Mouse (Mus musculus) MEL (cell line): ENCODE measurements at regions not wholly inside any gene's neighbourhood (a gene's known extent, or its start where the extent isn't known, plus 50 kb on each side); places are given as distances from the start of the nearest gene placed in this dataset.

Source experiments
- DNase-seq: peaks from one replicate; pipeline ENCODE4 v3.0.0; 2011; ENCODE audit warnings: low read depth, low spot score
- H3K27ac ChIP-seq: 2 replicates; pipeline ENCODE4 v1.5.1; 2012; ENCODE audit warnings: low read depth, mild to moderate bottlenecking, control low read depth, low read length, moderate library complexity; ENCODE audit not compliant: control insufficient read depth
- H3K27me3 ChIP-seq, 2 experiments: fragments of 150-350 bp in 1 of 2; sonication (generic) in 1 of 2; 2 replicates each; pipeline ENCODE4 v1.6.1; 2012; ENCODE audit warnings: low read length in 2 of 2, mild to moderate bottlenecking in 2 of 2, improper control_type of control experiment in 1 of 2, moderate library complexity in 1 of 2; ENCODE audit not compliant: insufficient read depth in 2 of 2, control insufficient read depth in 1 of 2
- H3K36me3 ChIP-seq, 2 experiments: 2 replicates each; pipeline ENCODE4 v1.6.1; 2012 to 2014; ENCODE audit warnings: low read length in 2 of 2, improper control_type of control experiment in 1 of 2, inconsistent platforms in 1 of 2, mild to moderate bottlenecking in 1 of 2; ENCODE audit not compliant: insufficient read depth in 2 of 2, control insufficient read depth in 1 of 2
- H3K4me1 ChIP-seq, 2 experiments: fragments of 150-350 bp in 1 of 2; sonication (generic) in 1 of 2; 2 replicates each; pipeline ENCODE4 v1.6.1; 2012; ENCODE audit warnings: low read length in 2 of 2, improper control_type of control experiment in 1 of 2, mild to moderate bottlenecking in 1 of 2; ENCODE audit not compliant: insufficient read depth in 2 of 2, control insufficient read depth in 1 of 2
- H3K4me3 ChIP-seq, 2 experiments: fragments of 150-350 bp in 1 of 2; sonication (generic) in 1 of 2; 2 replicates each; pipeline ENCODE4 v1.5.1; 2012; ENCODE audit warnings: low read depth in 2 of 2, low read length in 2 of 2, mild to moderate bottlenecking in 2 of 2, moderate library complexity in 2 of 2, control low read depth in 1 of 2, improper control_type of control experiment in 1 of 2; ENCODE audit not compliant: control insufficient read depth in 1 of 2, insufficient read depth in 1 of 2
- H3K79me2 ChIP-seq: 2 replicates; pipeline ENCODE4 v1.6.1; 2012; ENCODE audit warnings: mild to moderate bottlenecking, low read length, moderate library complexity; ENCODE audit not compliant: control insufficient read depth, poor library complexity, insufficient read depth
- H3K9ac ChIP-seq: 2 replicates; pipeline ENCODE4 v1.6.1; 2012; ENCODE audit warnings: low read depth, mild to moderate bottlenecking, control low read depth, low read length, moderate library complexity; ENCODE audit not compliant: control insufficient read depth, poor library complexity, severe bottlenecking
- H3K9me3 ChIP-seq: fragments of 150-350 bp; sonication (generic); replicated peaks from 2 replicates; pipeline ENCODE4 v1.6.1; 2012; ENCODE audit warnings: mild to moderate bottlenecking, low read length, improper control_type of control experiment, moderate library complexity; ENCODE audit not compliant: insufficient read depth
- BHLHE40 ChIP-seq: IDR thresholded peaks from 2 replicates; pipeline ENCODE4 v1.6.1; 2012; ENCODE audit warnings: low read depth, mild to moderate bottlenecking, inconsistent platforms, low read length, improper control_type of control experiment, borderline replicate concordance
- CHD2 ChIP-seq: IDR thresholded peaks from 2 replicates; pipeline ENCODE4 v1.6.1; 2011; ENCODE audit warnings: low read length, improper control_type of control experiment
- E2F4 ChIP-seq: IDR thresholded peaks from 2 replicates; pipeline ENCODE4 v1.6.1; 2011; ENCODE audit warnings: low read depth, low read length, improper control_type of control experiment, borderline replicate concordance
- ELF1 ChIP-seq: IDR thresholded peaks from 2 replicates; pipeline ENCODE4 v1.6.1; 2014; ENCODE audit warnings: low read depth, mild to moderate bottlenecking, inconsistent platforms, low read length, improper control_type of control experiment, moderate library complexity
- ETS1 ChIP-seq: IDR thresholded peaks from 2 replicates; pipeline ENCODE4 v1.6.1; 2012; ENCODE audit warnings: low read depth, mild to moderate bottlenecking, inconsistent platforms, low read length, improper control_type of control experiment, moderate library complexity
- GABPA ChIP-seq: IDR thresholded peaks from 2 replicates; pipeline ENCODE4 v1.6.1; 2012; ENCODE audit warnings: low read depth, mild to moderate bottlenecking, inconsistent platforms, low read length, improper control_type of control experiment, moderate library complexity
- GATA1 ChIP-seq: IDR thresholded peaks from 2 replicates; pipeline ENCODE4 v1.6.1; 2011; ENCODE audit warnings: low read depth, low read length, improper control_type of control experiment
- HCFC1 ChIP-seq: IDR thresholded peaks from 2 replicates; pipeline ENCODE4 v1.6.1; 2012; ENCODE audit warnings: low read depth, mild to moderate bottlenecking, inconsistent platforms, low read length, improper control_type of control experiment, moderate library complexity
- JUND ChIP-seq: IDR thresholded peaks from 2 replicates; pipeline ENCODE4 v1.6.1; 2011; ENCODE audit warnings: low read depth, mild to moderate bottlenecking, improper control_type of control experiment, low read length
- KAT2A ChIP-seq: conservative IDR thresholded peaks from 2 replicates; pipeline ENCODE4 v1.6.1; 2012; ENCODE audit warnings: low read depth, low read length, improper control_type of control experiment, inconsistent platforms
- MAZ ChIP-seq: IDR thresholded peaks from 2 replicates; pipeline ENCODE4 v1.6.1; 2012; ENCODE audit warnings: low read depth, mild to moderate bottlenecking, inconsistent platforms, low read length, improper control_type of control experiment
- MEF2A ChIP-seq: IDR thresholded peaks from 2 replicates; pipeline ENCODE4 v1.6.1; 2014; ENCODE audit warnings: low read depth, mild to moderate bottlenecking, inconsistent platforms, low read length, improper control_type of control experiment; ENCODE audit not compliant: poor library complexity, insufficient replicate concordance, severe bottlenecking; ENCODE audit errors: extremely low read depth
- MYB ChIP-seq: IDR thresholded peaks from 2 replicates; pipeline ENCODE4 v1.6.1; 2011; ENCODE audit warnings: mild to moderate bottlenecking, low read depth, low read length, improper control_type of control experiment
- MYC ChIP-seq: IDR thresholded peaks from 2 replicates; pipeline ENCODE4 v1.6.1; 2011; ENCODE audit warnings: low read depth, mild to moderate bottlenecking, low read length, improper control_type of control experiment, moderate library complexity
- NRF1 ChIP-seq: IDR thresholded peaks from 2 replicates; pipeline ENCODE4 v1.6.1; 2014; ENCODE audit warnings: low read depth, mild to moderate bottlenecking, inconsistent platforms, low read length, improper control_type of control experiment, moderate library complexity; ENCODE audit not compliant: poor library complexity, insufficient read depth, severe bottlenecking
- POLR2A ChIP-seq, 2 experiments: IDR thresholded peaks; 2 replicates each; pipeline ENCODE4 v1.6.1; 2011 to 2012; ENCODE audit warnings: low read length in 2 of 2, mild to moderate bottlenecking in 2 of 2, control low read depth in 1 of 2, improper control_type of control experiment in 1 of 2, low read depth in 1 of 2, moderate library complexity in 1 of 2; ENCODE audit not compliant: control insufficient read depth in 1 of 2, insufficient read depth in 1 of 2, poor library complexity in 1 of 2
- RAD21 ChIP-seq: IDR thresholded peaks from 2 replicates; pipeline ENCODE4 v1.6.1; 2011; ENCODE audit warnings: mild to moderate bottlenecking, low read depth, low read length, improper control_type of control experiment
- RCOR1 ChIP-seq: IDR thresholded peaks from 2 replicates; pipeline ENCODE4 v1.6.1; 2012; ENCODE audit warnings: low read depth, mild to moderate bottlenecking, inconsistent platforms, low read length, improper control_type of control experiment
- SIN3A ChIP-seq: IDR thresholded peaks from 2 replicates; pipeline ENCODE4 v1.6.1; 2012; ENCODE audit warnings: low read length, improper control_type of control experiment, inconsistent platforms
- SMC3 ChIP-seq: IDR thresholded peaks from 2 replicates; pipeline ENCODE4 v1.6.1; 2011; ENCODE audit warnings: low read depth, low read length, improper control_type of control experiment
- TAL1 ChIP-seq: IDR thresholded peaks from 2 replicates; pipeline ENCODE4 v1.6.1; 2012; ENCODE audit warnings: mild to moderate bottlenecking, inconsistent platforms, low read length, moderate library complexity, mixed read lengths
- UBTF ChIP-seq: IDR thresholded peaks from 2 replicates; pipeline ENCODE4 v1.6.1; 2012; ENCODE audit warnings: low read depth, mild to moderate bottlenecking, inconsistent platforms, low read length, improper control_type of control experiment, moderate library complexity, borderline replicate concordance; ENCODE audit not compliant: insufficient read depth
- USF2 ChIP-seq, 2 experiments: IDR thresholded peaks; 2 replicates each; pipeline ENCODE4 v1.6.1; 2011 to 2012; ENCODE audit warnings: improper control_type of control experiment in 2 of 2, low read length in 2 of 2, borderline replicate concordance in 1 of 2, inconsistent platforms in 1 of 2, low read depth in 1 of 2, mild to moderate bottlenecking in 1 of 2; ENCODE audit not compliant: insufficient read depth in 1 of 2
- ZC3H11A ChIP-seq: IDR thresholded peaks from 2 replicates; pipeline ENCODE4 v1.6.1; 2012; ENCODE audit warnings: low read depth, mild to moderate bottlenecking, inconsistent platforms, low read length, improper control_type of control experiment

- no peak for TF ChIP-seq MYC
- no peak for TF ChIP-seq USF2 (IDR thresholded peaks at IDR 0.05; ENCODE audit: borderline replicate concordance in 1 of 2, insufficient read depth in 1 of 2, low read depth in 1 of 2, low read length in 2 of 2)
- no peak for TF ChIP-seq UBTF
- no peak for TF ChIP-seq HCFC1
- TF ChIP-seq GABPA = no peak
- no peak for TF ChIP-seq SMC3
- no peak for TF ChIP-seq JUND
- no peak for TF ChIP-seq BHLHE40
- TF ChIP-seq NRF1 = no peak
- no peak for TF ChIP-seq POLR2A (IDR thresholded peaks at IDR 0.05; ENCODE audit: control insufficient read depth in 1 of 2, insufficient read depth in 1 of 2, low read depth in 1 of 2, low read length in 2 of 2, poor library complexity in 1 of 2)
- no peak for TF ChIP-seq RCOR1
- TF ChIP-seq CHD2 = no peak
Measured at GRCm38 (mm10) chr17:50410296-50410695, 98.9 kb upstream of the Plcl2 start.

GRCm38 (mm10) chr17:50412446-50412845, 96.8 kb upstream of the Plcl2 start:
- no peak overlapping the region for H3K4me3 ChIP-seq
- H3K79me2 ChIP-seq = no peaks in the 10 kb centered on the region
- no peak overlapping the region for H3K27ac ChIP-seq
- H3K36me3 ChIP-seq = peaks cover 0 to 27% of the 10 kb centered on the region in 2 experiments; a peak in 2 of 4 replicates
- TF ChIP-seq KAT2A (no peak), RAD21 (no peak), MAZ (no peak), TAL1 (no peak), ZC3H11A (no peak), GATA1 (no peak), ETS1 (no peak), MEF2A (no peak), ELF1 (no peak), E2F4 (no peak), MYB (no peak), SIN3A (no peak)
- DNase-seq = no peak
- H3K9ac ChIP-seq = no peak overlapping the region
- H3K4me1 ChIP-seq = peaks cover 14 to 38% of the 10 kb centered on the region in 2 experiments
- H3K27me3 ChIP-seq = no peaks in the 10 kb centered on the region
- H3K9me3 ChIP-seq = no peaks in the 10 kb centered on the region

More at GRCm38 (mm10) chr17:50410296-50410695, 98.9 kb upstream of the Plcl2 start:
- Histone ChIP-seq H3K4me1 (peaks cover 10 to 27% of the 10 kb centered on the region in 2 experiments), H3K9me3 (no peaks in the 10 kb centered on the region), H3K9ac (no peak overlapping the region), H3K79me2 (no peaks in the 10 kb centered on the region), H3K4me3 (no peak overlapping the region), H3K27ac (no peak overlapping the region), H3K36me3 (peaks cover 0 to 12% of the 10 kb centered on the region in 2 experiments; a peak in 2 of 4 replicates), H3K27me3 (no peaks in the 10 kb centered on the region)
- no peak for DNase-seq
